Mouse (Mus musculus): ENCODE results near the gene Armh4. TPM values are rescaled to one million over a fixed set of nuclear protein-coding genes. Genes with fewer than 3 reads are reported as not detected.
"Not testable (repeated sequence)": the region's sequence is repeated elsewhere in the genome, so short reads cannot be mapped to it uniquely, and the experiment has no call there.

Armh4 gene
- 44.7 and 45.6 TPM in 2 replicates for polyA plus RNA-seq (2014; fragmentation: Nextera tagmentation; extraction: Ambion mirVana)

DNA sequence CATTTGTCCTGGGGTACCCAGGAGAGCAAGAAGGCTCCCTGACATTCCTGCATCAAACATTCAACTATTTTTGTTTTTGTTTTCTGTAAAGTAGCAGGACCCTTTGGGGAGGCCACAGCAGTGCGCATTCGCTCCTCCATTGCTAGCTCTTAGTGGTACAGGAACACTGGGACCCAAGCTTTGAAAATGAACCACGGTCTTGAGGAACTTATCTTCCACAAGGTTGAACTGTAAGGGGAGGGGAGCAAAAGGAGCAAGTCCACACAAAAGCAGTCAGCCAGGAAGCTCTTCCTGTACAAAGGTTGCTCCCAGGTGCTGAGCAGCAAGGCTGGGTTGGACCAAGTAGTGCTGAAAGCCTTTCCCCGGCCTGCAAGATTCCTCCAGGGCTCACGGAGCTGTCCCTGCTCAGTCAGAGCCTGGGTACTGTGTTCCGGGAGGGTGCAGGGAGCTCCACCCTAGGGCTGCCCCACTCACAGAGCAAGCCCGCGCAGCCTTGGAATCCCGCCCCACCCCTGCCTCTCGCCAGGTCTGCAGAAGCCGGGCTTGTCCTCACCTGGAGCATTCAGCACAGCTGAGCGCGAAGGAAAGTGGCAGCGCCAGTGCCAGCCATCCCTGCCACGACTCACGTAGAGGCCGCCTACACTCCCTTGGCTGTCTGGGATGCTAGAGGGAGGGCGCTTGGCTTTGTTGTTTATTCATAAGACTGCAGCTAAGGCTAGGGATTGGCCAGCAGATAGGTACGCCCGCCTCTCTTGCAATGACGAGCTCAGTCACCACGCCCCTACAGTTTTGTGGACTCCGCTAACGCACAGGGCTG, at the start of gene Armh4:
Armh4 (minus strand) TSS at position 669 of the 817 bp plus-strand sequence.
- H3K4me3 ChIP-seq (ENCODE audit: low read depth, low read length): peak within 1 kb of the TSS; percentile 69
- WGBS: under 1% methylated on average over 23 of the region's 24 CpGs
- H3K9ac ChIP-seq (ENCODE audit: low read depth, low read length): peak within 1 kb of the TSS; percentile 80
- ATAC-seq (ENCODE audit: low FRiP score) (peak; percentile 100), DNase-seq (ENCODE audit: low spot score) (peak; percentile 87)
- H3K4me2 ChIP-seq (replicated peaks; ENCODE audit: low read depth, low read length): peak within 1 kb of the TSS; percentile 67
- peak within 1 kb of the TSS; percentile 60; the same call in 1 of the 2 replicates for H3K27ac ChIP-seq (ENCODE audit: low read depth, low read length)
- no peaks in the 10 kb centered on the region for H3K36me3 ChIP-seq (ENCODE audit: control insufficient read depth, insufficient read depth, low read length)
- no peaks in the 10 kb centered on the region for H3K4me1 ChIP-seq (replicated peaks; ENCODE audit: control insufficient read depth, insufficient read depth, low read length)
- H3K27me3 ChIP-seq (ENCODE audit: control insufficient read depth, insufficient read depth, low read length): peaks cover 3% of the 10 kb centered on the region
- no peaks in the 10 kb centered on the region for H3K9me3 ChIP-seq (ENCODE audit: control insufficient read depth, low read length)

DNA sequence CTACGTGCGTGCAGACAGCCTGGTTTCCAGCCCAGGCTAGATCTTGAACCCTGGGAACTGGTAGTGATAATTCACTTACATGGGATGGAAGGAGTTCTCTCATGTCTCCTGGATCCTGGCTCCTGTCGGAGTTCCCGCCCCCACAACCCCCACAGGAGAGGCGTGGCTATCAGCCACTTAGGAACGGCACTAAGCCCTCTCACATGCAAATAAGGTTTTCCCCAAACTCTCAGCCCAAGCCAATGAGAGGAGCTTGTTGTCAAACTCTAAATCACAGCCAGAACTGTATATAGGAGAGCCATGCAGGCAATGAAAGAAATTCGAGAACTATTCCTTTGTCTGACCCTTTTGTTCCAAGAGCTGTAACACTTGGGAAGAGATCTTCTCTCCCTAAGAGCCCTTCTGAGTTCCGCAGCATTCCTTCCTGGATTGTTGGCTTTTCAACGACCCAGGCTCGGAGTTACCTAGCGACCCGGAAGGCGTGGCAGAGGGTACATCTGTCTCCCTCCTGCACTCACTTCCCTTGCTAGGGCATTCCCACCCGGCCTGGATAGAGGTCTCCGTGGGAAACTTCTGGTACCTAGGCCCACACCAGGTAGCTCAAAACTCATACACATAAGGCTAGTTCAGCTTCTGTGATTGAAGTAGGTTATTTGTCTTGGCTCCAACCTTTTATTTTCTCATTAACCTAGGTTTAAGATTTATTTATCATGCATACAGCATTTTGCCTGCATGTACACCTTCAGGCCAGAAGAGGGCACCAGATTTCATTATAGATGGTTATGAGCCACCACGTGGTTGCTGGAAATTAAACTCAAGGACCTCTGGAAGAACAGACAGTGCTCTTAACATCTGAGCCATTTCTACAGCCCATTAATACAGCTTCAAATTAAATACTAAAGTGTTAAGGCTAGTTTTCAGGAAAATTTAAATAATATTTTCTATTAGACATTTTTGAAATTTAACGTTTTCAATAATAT, 46.3 kb upstream of the Armh4 start:
- WGBS: 14% methylated on average over 17 of the region's 17 CpGs
- no peaks in the 10 kb centered on the region for H3K36me3 ChIP-seq (ENCODE audit: control insufficient read depth, insufficient read depth, low read length)
- peak; percentile 63 for DNase-seq (ENCODE audit: low spot score)
- H3K9ac ChIP-seq (ENCODE audit: low read depth, low read length): no peak overlapping the region; the same call in 1 of the 2 replicates
- no peaks in the 10 kb centered on the region for H3K4me1 ChIP-seq (replicated peaks; ENCODE audit: control insufficient read depth, insufficient read depth, low read length)
- peak overlapping the region; percentile 20 for H3K4me3 ChIP-seq (ENCODE audit: low read depth, low read length)
- ATAC-seq (ENCODE audit: low FRiP score): peak; percentile 87
- H3K4me2 ChIP-seq (replicated peaks; ENCODE audit: low read depth, low read length): peak overlapping the region; percentile 25
- no peaks in the 10 kb centered on the region for H3K9me3 ChIP-seq (ENCODE audit: control insufficient read depth, low read length)
- H3K27me3 ChIP-seq (ENCODE audit: control insufficient read depth, insufficient read depth, low read length): no peaks in the 10 kb centered on the region
- no peak overlapping the region for H3K27ac ChIP-seq (ENCODE audit: low read depth, low read length)

DNA sequence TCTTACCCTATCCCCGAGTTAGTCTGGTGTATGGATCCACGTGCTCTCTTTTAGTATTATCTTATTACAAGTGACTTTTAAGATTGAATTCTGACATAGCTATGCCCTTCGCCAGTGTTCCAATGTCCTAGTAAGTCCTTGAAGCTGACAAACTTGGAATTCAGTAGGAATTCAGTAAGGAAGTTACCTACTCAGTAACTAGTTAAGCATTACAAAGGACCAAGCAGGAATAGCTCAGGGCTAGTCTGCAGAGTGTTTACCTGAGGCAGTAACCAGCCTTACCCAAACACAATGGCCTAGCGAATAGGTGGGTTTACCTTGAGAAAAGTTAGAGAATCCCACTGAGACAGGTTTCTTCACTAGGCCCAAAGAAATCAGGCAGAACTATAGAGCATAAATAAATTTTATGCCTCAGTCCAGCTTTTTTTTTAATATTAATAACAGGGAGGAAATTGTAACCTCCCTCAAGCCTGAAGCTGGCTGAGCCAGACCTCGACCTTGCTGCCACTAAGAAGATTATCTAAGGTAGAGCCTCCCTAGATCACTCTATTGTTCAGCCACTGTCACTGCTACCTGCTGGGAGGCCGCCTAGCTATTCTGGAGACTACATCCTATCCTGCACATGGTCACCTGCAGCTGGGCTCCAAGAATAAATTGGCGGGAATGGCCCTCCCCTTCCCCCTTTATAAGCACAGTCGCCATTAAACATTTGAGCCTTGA, 36.7 kb upstream of the Armh4 start:
- ATAC-seq (ENCODE audit: low FRiP score); H3K9me3 ChIP-seq (ENCODE audit: control insufficient read depth, low read length); H3K36me3 ChIP-seq (ENCODE audit: control insufficient read depth, insufficient read depth, low read length); H3K4me2 ChIP-seq (replicated peaks; ENCODE audit: low read depth, low read length); H3K27ac ChIP-seq (ENCODE audit: low read depth, low read length); H3K4me3 ChIP-seq (ENCODE audit: low read depth, low read length); H3K9ac ChIP-seq (ENCODE audit: low read depth, low read length); H3K27me3 ChIP-seq (ENCODE audit: control insufficient read depth, insufficient read depth, low read length); DNase-seq (ENCODE audit: low spot score); H3K4me1 ChIP-seq (replicated peaks; ENCODE audit: control insufficient read depth, insufficient read depth, low read length): not testable (repeated sequence)
- WGBS: 82% methylated on average over 8 of the region's 8 CpGs

DNA sequence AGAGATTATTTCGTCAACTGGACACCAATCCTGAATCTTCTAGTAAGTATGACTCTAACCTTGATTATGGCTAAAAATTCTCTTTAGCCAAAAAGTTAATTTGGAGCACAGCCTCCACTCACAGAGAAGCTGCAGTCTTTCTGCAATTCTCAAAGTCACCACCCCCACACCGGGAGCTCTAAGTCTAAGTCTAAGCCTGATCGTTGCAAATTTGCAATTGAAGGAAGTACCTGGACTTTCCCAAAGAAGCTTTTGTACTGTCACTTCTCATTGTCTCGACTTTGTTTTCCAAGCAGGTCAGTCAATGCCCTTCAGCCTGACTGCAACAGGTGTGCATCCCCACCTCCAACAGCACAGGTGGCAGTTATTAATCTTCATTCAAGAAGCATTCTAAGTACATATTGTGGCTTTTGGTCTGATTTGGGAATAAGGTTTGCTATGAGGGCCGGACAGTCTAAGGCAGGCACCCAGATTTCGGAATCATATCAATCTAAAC, 35.6 kb upstream of the Armh4 start:
- not testable (repeated sequence) for H3K9ac ChIP-seq (ENCODE audit: low read depth, low read length); H3K9me3 ChIP-seq (ENCODE audit: control insufficient read depth, low read length); H3K36me3 ChIP-seq (ENCODE audit: control insufficient read depth, insufficient read depth, low read length); H3K4me1 ChIP-seq (replicated peaks; ENCODE audit: control insufficient read depth, insufficient read depth, low read length); DNase-seq (ENCODE audit: low spot score); H3K27ac ChIP-seq (ENCODE audit: low read depth, low read length); H3K27me3 ChIP-seq (ENCODE audit: control insufficient read depth, insufficient read depth, low read length); H3K4me2 ChIP-seq (replicated peaks; ENCODE audit: low read depth, low read length); ATAC-seq (ENCODE audit: low FRiP score); H3K4me3 ChIP-seq (ENCODE audit: low read depth, low read length)
- 79% methylated on average over 6 of the region's 6 CpGs for WGBS

DNA sequence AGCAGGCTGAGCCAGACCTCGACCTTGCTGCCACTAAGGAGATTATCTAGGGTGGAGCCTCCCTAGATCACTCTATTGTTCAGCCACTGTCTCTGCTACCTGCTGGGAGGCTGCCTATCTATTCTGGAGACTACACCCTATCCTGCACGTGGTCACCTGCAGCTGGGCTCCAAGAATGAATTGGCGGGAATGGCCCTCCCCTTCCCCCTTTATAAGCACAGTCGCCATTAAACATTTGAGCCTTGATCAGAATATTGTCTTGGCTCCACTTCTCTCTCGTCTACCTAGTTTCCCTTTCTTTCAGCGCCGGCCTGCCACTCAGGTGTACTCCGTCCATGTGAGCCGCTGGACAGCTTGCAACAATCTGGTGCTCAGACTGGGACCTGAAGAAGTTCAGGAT, 29.8 kb upstream of the Armh4 start:
- H3K4me2 ChIP-seq (replicated peaks; ENCODE audit: low read depth, low read length); H3K27me3 ChIP-seq (ENCODE audit: control insufficient read depth, insufficient read depth, low read length); H3K27ac ChIP-seq (ENCODE audit: low read depth, low read length); H3K36me3 ChIP-seq (ENCODE audit: control insufficient read depth, insufficient read depth, low read length); DNase-seq (ENCODE audit: low spot score); H3K4me3 ChIP-seq (ENCODE audit: low read depth, low read length); H3K9ac ChIP-seq (ENCODE audit: low read depth, low read length); ATAC-seq (ENCODE audit: low FRiP score); H3K9me3 ChIP-seq (ENCODE audit: control insufficient read depth, low read length); H3K4me1 ChIP-seq (replicated peaks; ENCODE audit: control insufficient read depth, insufficient read depth, low read length): not testable (repeated sequence)
- WGBS: 83% methylated on average over 9 of the region's 9 CpGs

DNA sequence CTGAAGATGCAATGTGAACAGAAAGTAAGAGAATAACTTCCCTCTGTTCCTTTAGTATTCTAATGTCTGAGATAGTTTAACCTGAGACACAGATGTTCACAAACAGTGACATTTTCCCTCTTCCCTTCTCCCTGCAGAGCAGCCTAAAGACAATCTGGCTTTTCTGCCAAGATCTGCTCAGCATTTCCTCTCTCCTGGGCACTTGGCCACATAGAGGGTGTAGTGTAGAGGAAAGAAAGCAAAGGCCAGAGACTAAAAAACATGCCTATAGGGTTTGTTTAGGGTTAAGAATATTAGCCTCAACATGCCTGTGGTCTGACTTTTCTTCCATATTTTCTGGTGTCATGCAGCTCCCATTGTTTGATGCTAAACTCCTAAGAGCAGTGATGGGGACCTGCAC, 21.9 kb upstream of the Armh4 start:
- not testable (repeated sequence) for H3K9me3 ChIP-seq (ENCODE audit: control insufficient read depth, low read length); H3K27ac ChIP-seq (ENCODE audit: low read depth, low read length); H3K27me3 ChIP-seq (ENCODE audit: control insufficient read depth, insufficient read depth, low read length); H3K9ac ChIP-seq (ENCODE audit: low read depth, low read length); H3K4me1 ChIP-seq (replicated peaks; ENCODE audit: control insufficient read depth, insufficient read depth, low read length); DNase-seq (ENCODE audit: low spot score); ATAC-seq (ENCODE audit: low FRiP score); H3K4me2 ChIP-seq (replicated peaks; ENCODE audit: low read depth, low read length); H3K36me3 ChIP-seq (ENCODE audit: control insufficient read depth, insufficient read depth, low read length); H3K4me3 ChIP-seq (ENCODE audit: low read depth, low read length)

DNA sequence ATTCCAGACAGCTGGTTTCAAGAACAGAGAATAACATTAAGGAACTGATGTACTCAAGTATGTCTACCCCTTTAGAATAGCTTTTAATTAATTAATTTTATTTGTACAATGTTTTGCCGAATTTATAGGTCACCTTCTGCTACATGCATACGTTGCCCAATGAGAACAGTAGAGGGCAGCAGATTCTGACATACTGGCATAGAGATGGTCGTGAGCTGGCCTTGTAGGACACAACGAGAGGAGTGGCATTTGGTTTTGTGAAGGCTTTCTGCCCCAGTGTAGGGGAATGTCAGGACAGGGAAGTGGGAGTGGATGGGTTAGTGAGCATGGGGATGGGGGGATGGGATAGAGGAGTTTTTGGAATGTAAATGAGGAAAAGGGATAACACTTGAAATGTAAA, 18.3 kb upstream of the Armh4 start:
- no peak for ATAC-seq (ENCODE audit: low FRiP score)
- no peaks in the 10 kb centered on the region for H3K36me3 ChIP-seq (ENCODE audit: control insufficient read depth, insufficient read depth, low read length)
- no peak overlapping the region for H3K9ac ChIP-seq (ENCODE audit: low read depth, low read length)
- peak; percentile 51 for DNase-seq (ENCODE audit: low spot score)
- no peak overlapping the region for H3K4me2 ChIP-seq (replicated peaks; ENCODE audit: low read depth, low read length)
- H3K4me1 ChIP-seq (replicated peaks; ENCODE audit: control insufficient read depth, insufficient read depth, low read length): no peaks in the 10 kb centered on the region
- H3K27me3 ChIP-seq (ENCODE audit: control insufficient read depth, insufficient read depth, low read length): no peaks in the 10 kb centered on the region
- H3K4me3 ChIP-seq (ENCODE audit: low read depth, low read length): no peak overlapping the region
- no peak overlapping the region for H3K27ac ChIP-seq (ENCODE audit: low read depth, low read length)
- H3K9me3 ChIP-seq (ENCODE audit: control insufficient read depth, low read length): no peaks in the 10 kb centered on the region
- 16% methylated on average over 4 of the region's 4 CpGs for WGBS

DNA sequence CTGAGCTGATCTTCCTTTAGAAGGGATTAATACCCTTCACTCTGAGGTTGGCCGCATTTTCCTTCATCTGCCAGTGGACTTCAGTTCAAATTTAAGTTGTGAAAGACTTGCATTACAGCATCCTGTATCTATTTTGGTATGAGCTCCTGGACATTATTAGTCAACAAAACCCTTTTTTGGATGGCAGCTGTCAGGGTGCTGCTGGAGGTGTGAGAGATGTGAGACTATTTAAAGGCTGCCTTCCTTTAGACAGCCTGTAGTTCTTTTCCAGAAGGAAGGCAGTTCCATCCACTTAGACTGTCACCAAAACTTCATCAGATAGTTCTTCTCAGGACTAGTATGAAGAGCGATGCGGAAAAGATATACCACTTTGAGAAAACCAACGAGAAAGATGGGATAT, 10.8 kb upstream of the Armh4 start:
- Histone ChIP-seq H3K36me3 (ENCODE audit: control insufficient read depth, insufficient read depth, low read length) (no peaks in the 10 kb centered on the region), H3K4me2 (replicated peaks; ENCODE audit: low read depth, low read length) (no peak overlapping the region), H3K9me3 (ENCODE audit: control insufficient read depth, low read length) (no peaks in the 10 kb centered on the region), H3K4me3 (ENCODE audit: low read depth, low read length) (no peak overlapping the region), H3K27ac (ENCODE audit: low read depth, low read length) (no peak overlapping the region), H3K27me3 (ENCODE audit: control insufficient read depth, insufficient read depth, low read length) (no peaks in the 10 kb centered on the region), H3K9ac (ENCODE audit: low read depth, low read length) (no peak overlapping the region), H3K4me1 (replicated peaks; ENCODE audit: control insufficient read depth, insufficient read depth, low read length) (no peaks in the 10 kb centered on the region)
- ATAC-seq (ENCODE audit: low FRiP score): no peak
- no peak for DNase-seq (ENCODE audit: low spot score)
- WGBS: 85% methylated on average over 4 of the region's 4 CpGs

All from hindbrain, embryonic 11.5 days (tissue).